Mouse (Mus musculus): Measurements from ENCODE around the gene Socs4. TPM values are rescaled to one million over a fixed set of nuclear protein-coding genes. Genes with fewer than 3 reads are reported as not detected.

Gene Socs4
- polyA plus RNA-seq, 1 experiment from 2014 or later, result 4.5 TPM

DNA sequence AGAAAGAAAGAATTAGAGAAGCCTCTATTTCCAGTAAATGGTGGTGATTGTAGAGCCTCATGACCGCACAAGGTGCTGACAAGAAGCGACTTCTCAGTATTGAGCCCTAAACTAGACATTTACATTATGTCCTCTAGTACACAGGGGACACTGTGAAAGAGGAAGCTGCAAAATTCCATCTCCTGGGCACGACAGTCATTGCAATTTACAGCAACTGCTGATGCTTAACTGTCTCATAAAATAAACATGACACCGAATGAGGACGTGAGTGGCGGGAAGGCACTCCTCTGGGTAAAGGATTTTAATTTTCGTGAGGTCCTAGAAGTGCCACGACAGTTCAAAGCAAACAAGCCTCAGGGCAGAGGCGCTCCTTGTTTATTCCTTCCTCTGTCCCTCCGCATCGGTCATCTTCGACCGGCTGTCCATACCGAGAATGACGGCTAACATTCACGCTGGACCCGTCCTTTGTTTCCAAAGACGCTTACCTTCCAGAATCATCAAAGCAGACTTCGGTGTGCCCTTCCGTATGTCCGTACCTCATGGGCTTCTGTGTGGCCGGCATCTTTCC lies 611 bp upstream of the Socs4 start:
- H3K4me1 ChIP-seq (replicated peaks; ENCODE audit: control insufficient read depth, insufficient read depth, low read length), result peaks cover 12% of the 10 kb centered on the region
- peak overlapping the region; percentile 93 for H3K4me3 ChIP-seq (ENCODE audit: low read depth, low read length)
- DNase-seq (ENCODE audit: low spot score) (peak; percentile 72), ATAC-seq (replicated peaks; ENCODE audit: low FRiP score, low TSS enrichment, low read depth) (peak; percentile 47; the same call in 1 of the 2 replicates)
- 2% methylated on average over 22 of the region's 22 CpGs for WGBS
- H3K4me2 ChIP-seq (ENCODE audit: low read length), result peak overlapping the region; percentile 77
- peak overlapping the region; percentile 97 for H3K27ac ChIP-seq (ENCODE audit: low read depth)
- peak overlapping the region; percentile 86 for H3K9ac ChIP-seq (ENCODE audit: low read length)
- peaks cover 24% of the 10 kb centered on the region for H3K36me3 ChIP-seq (ENCODE audit: control insufficient read depth, insufficient read depth, low read length)
- H3K27me3 ChIP-seq (replicated peaks; ENCODE audit: control insufficient read depth, insufficient read depth, low read length), result no peaks in the 10 kb centered on the region
- no peaks in the 10 kb centered on the region for H3K9me3 ChIP-seq (ENCODE audit: control insufficient read depth, low read length)

- WGBS, result 78% methylated on average over 2 of the region's 2 CpGs
- H3K4me1 ChIP-seq (replicated peaks; ENCODE audit: control insufficient read depth, insufficient read depth, low read length), result peaks cover 12% of the 10 kb centered on the region
- DNase-seq (ENCODE audit: low spot score) (no peak), ATAC-seq (replicated peaks; ENCODE audit: low FRiP score, low TSS enrichment, low read depth) (no peak)
- no peaks in the 10 kb centered on the region for H3K27me3 ChIP-seq (replicated peaks; ENCODE audit: control insufficient read depth, insufficient read depth, low read length)
- H3K9ac ChIP-seq (ENCODE audit: low read length), result no peak overlapping the region
- no peak overlapping the region for H3K4me2 ChIP-seq (ENCODE audit: low read length)
- no peaks in the 10 kb centered on the region for H3K9me3 ChIP-seq (ENCODE audit: control insufficient read depth, low read length)
- peaks cover 2% of the 10 kb centered on the region; the same call in 1 of the 2 replicates for H3K36me3 ChIP-seq (ENCODE audit: control insufficient read depth, insufficient read depth, low read length)
- no peak overlapping the region for H3K4me3 ChIP-seq (ENCODE audit: low read depth, low read length)
- H3K27ac ChIP-seq (ENCODE audit: low read depth), result no peak overlapping the region
Measured at GRCm38 (mm10) chr14:47279058-47279457, 2.3 kb downstream of the Socs4 start.

DNA sequence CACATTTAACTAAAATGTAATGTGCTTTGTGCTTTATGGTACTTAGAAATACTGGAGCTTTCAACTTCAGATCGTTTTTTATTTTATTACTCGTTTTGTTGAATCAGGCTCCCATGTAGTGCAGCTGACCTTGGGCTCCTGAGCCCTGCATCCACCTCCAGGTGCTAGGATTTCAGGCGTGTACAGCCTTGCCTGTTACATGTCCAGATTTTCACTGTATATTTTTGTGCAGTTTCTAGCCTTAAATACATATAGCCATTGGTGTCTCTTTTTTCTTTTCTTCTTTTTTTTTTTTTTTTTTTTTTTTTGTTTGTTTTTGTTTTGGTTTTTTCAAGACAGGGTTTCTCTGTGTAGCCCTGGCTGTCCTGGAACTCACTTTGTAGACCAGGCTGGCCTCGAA lies 4.8 kb downstream of the Socs4 start:
- no peaks in the 10 kb centered on the region for H3K27me3 ChIP-seq (replicated peaks; ENCODE audit: control insufficient read depth, insufficient read depth, low read length)
- H3K4me2 ChIP-seq (ENCODE audit: low read length), result no peak overlapping the region
- 86% methylated on average over 4 of the region's 4 CpGs for WGBS
- H3K4me1 ChIP-seq (replicated peaks; ENCODE audit: control insufficient read depth, insufficient read depth, low read length), result peaks cover 7% of the 10 kb centered on the region
- DNase-seq (ENCODE audit: low spot score), result no peak
- H3K9ac ChIP-seq (ENCODE audit: low read length), result no peak overlapping the region
- no peaks in the 10 kb centered on the region for H3K36me3 ChIP-seq (ENCODE audit: control insufficient read depth, insufficient read depth, low read length)
- H3K4me3 ChIP-seq (ENCODE audit: low read depth, low read length), result no peak overlapping the region
- no peaks in the 10 kb centered on the region for H3K9me3 ChIP-seq (ENCODE audit: control insufficient read depth, low read length)
- H3K27ac ChIP-seq (ENCODE audit: low read depth), result no peak overlapping the region
- ATAC-seq (replicated peaks; ENCODE audit: low FRiP score, low TSS enrichment, low read depth), result no peak

DNA sequence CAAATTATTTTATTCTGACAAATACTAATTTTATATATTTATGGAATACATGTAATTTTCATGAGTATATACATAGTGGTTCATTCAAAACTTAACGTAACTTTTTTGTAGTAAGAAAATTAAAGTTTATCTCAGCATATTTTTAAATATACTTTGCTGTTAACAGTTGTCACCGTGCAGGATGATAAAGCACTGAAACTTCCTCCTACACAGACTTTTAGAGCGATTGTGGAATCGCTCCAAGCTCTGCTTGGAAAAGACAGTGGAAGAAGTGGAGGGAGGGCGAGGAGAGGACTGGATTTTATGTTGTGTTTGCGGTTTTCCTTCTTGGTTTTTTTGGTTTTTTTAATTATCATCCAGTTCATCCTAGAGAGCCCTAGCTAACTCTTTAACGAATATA lies 6.8 kb downstream of the Socs4 start:
- Histone ChIP-seq H3K27ac (ENCODE audit: low read depth) (no peak overlapping the region), H3K36me3 (ENCODE audit: control insufficient read depth, insufficient read depth, low read length) (no peaks in the 10 kb centered on the region), H3K9ac (ENCODE audit: low read length) (no peak overlapping the region), H3K27me3 (replicated peaks; ENCODE audit: control insufficient read depth, insufficient read depth, low read length) (no peaks in the 10 kb centered on the region), H3K4me2 (ENCODE audit: low read length) (no peak overlapping the region), H3K4me1 (replicated peaks; ENCODE audit: control insufficient read depth, insufficient read depth, low read length) (no peaks in the 10 kb centered on the region), H3K9me3 (ENCODE audit: control insufficient read depth, low read length) (no peaks in the 10 kb centered on the region), H3K4me3 (ENCODE audit: low read depth, low read length) (no peak overlapping the region)
- 64% methylated on average over 7 of the region's 7 CpGs for WGBS
- no peak for DNase-seq (ENCODE audit: low spot score)
- no peak for ATAC-seq (replicated peaks; ENCODE audit: low FRiP score, low TSS enrichment, low read depth)

DNA sequence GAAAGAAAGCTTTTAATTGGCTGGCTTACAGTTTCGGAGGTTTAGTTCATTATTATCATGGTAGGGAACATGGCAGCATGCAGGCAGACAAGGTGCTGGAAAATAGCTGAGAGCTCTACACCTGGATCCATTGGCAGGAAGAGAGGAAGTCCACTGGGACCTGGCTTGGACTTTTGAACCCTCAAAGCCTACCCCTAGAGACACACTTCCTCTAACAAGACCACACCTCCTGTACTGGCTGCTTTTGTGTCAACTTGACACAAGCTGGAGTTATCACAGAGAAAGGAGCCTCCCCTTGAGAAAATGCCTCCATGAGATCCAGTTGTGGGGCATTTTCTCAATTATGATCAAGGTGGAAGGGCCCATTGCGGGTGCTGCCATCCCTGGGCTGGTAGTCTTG lies 8.5 kb downstream of the Socs4 start:
- no peaks in the 10 kb centered on the region for H3K9me3 ChIP-seq (ENCODE audit: control insufficient read depth, low read length)
- no peaks in the 10 kb centered on the region for H3K4me1 ChIP-seq (replicated peaks; ENCODE audit: control insufficient read depth, insufficient read depth, low read length)
- ATAC-seq (replicated peaks; ENCODE audit: low FRiP score, low TSS enrichment, low read depth) (no peak), DNase-seq (ENCODE audit: low spot score) (no peak)
- no peak overlapping the region for H3K9ac ChIP-seq (ENCODE audit: low read length)
- peaks cover 10% of the 10 kb centered on the region for H3K36me3 ChIP-seq (ENCODE audit: control insufficient read depth, insufficient read depth, low read length)
- no peak overlapping the region for H3K4me3 ChIP-seq (ENCODE audit: low read depth, low read length)
- WGBS, result 97% methylated on average over 2 of the region's 2 CpGs
- no peak overlapping the region for H3K27ac ChIP-seq (ENCODE audit: low read depth)
- no peak overlapping the region for H3K4me2 ChIP-seq (ENCODE audit: low read length)
- H3K27me3 ChIP-seq (replicated peaks; ENCODE audit: control insufficient read depth, insufficient read depth, low read length), result no peaks in the 10 kb centered on the region

DNA sequence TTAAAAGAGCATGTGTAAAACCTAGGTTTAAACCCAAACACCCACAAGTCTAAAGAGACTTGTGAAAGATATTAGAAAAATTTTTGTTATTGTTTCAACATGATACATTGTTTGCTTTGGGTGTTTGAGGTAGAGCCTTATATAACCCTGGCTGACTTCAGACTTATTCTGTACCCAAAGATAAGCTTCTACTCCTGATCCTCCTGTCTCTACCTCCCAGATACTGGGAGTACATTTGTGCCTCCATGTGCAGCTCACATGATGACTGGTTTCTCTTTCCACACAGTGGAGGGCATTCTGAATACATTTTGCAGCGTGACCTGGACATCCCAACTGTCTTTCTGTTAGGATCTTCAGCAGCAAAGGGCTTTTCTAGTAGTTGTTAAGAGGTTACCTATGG lies 9.5 kb downstream of the Socs4 start:
- ATAC-seq (replicated peaks; ENCODE audit: low FRiP score, low TSS enrichment, low read depth) (no peak), DNase-seq (ENCODE audit: low spot score) (no peak)
- no peak overlapping the region for H3K4me3 ChIP-seq (ENCODE audit: low read depth, low read length)
- no peaks in the 10 kb centered on the region for H3K4me1 ChIP-seq (replicated peaks; ENCODE audit: control insufficient read depth, insufficient read depth, low read length)
- no peak overlapping the region for H3K27ac ChIP-seq (ENCODE audit: low read depth)
- H3K9ac ChIP-seq (ENCODE audit: low read length), result no peak overlapping the region
- WGBS, result 79% methylated on average over 1 of the region's 1 CpGs
- peaks cover 15% of the 10 kb centered on the region for H3K36me3 ChIP-seq (ENCODE audit: control insufficient read depth, insufficient read depth, low read length)
- no peaks in the 10 kb centered on the region for H3K27me3 ChIP-seq (replicated peaks; ENCODE audit: control insufficient read depth, insufficient read depth, low read length)
- H3K9me3 ChIP-seq (ENCODE audit: control insufficient read depth, low read length), result no peaks in the 10 kb centered on the region
- H3K4me2 ChIP-seq (ENCODE audit: low read length), result no peak overlapping the region

GRCm38 (mm10) chr14:47287021-47287420 lies 10.3 kb downstream of the Socs4 start:
- no peaks in the 10 kb centered on the region for H3K27me3 ChIP-seq (replicated peaks; ENCODE audit: control insufficient read depth, insufficient read depth, low read length)

DNA sequence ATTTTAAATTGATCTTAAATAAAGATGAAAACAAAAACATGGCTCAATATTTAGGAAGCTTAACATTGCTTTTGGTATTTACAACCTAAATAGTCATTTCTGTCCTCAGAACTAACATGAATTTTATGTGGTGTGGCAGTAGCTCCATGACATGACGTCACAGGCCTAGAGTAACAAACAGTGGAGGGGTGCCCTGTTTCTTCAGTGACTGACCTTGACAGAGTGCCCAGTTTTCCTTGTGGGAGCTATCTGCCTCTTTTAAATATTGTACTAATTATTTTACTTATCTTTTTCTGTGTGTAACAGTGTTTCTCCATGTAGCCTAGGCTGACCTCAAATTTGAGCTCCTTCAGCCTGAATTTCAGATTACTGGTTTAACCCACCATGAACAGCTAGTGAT lies 15.0 kb downstream of the Socs4 start:
- WGBS, result 76% methylated on average over 1 of the region's 1 CpGs
- no peak for ATAC-seq (replicated peaks; ENCODE audit: low FRiP score, low TSS enrichment, low read depth)
- no peak overlapping the region for H3K27ac ChIP-seq (ENCODE audit: low read depth)

More at GRCm38 (mm10) chr14:47287021-47287420, 10.3 kb downstream of the Socs4 start:
- Histone ChIP-seq H3K9ac (ENCODE audit: low read length) (no peak overlapping the region), H3K9me3 (ENCODE audit: control insufficient read depth, low read length) (no peaks in the 10 kb centered on the region), H3K4me2 (ENCODE audit: low read length) (no peak overlapping the region), H3K27ac (ENCODE audit: low read depth) (no peak overlapping the region), H3K4me3 (ENCODE audit: low read depth, low read length) (no peak overlapping the region), H3K36me3 (ENCODE audit: control insufficient read depth, insufficient read depth, low read length) (peaks cover 15% of the 10 kb centered on the region), H3K4me1 (replicated peaks; ENCODE audit: control insufficient read depth, insufficient read depth, low read length) (no peaks in the 10 kb centered on the region)
- no peak for ATAC-seq (replicated peaks; ENCODE audit: low FRiP score, low TSS enrichment, low read depth)
- 87% methylated on average over 5 of the region's 5 CpGs for WGBS
- DNase-seq (ENCODE audit: low spot score), result no peak

DNA sequence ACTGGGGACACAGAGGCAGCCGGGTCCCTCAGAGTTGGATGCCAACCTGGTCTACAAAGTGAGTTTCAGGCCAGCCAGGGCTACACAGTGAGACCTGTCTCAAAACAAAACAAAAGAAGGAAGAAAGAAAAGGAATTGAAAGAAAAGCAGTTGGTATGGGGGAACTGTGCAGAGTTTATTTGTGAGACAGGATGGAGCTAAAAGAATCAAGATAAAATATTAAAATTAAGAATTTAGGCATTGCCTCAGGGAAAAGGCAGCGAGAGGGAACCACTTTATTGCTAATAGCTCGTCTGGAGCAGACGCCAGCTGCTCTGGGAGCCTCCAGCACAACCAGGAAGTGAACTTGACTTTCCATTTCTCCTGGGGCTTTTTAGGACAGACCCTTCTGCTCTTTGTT lies 17.4 kb downstream of the Socs4 start:
- Histone ChIP-seq H3K27ac (ENCODE audit: low read depth) (no peak overlapping the region), H3K9ac (ENCODE audit: low read length) (no peak overlapping the region), H3K9me3 (ENCODE audit: control insufficient read depth, low read length) (no peaks in the 10 kb centered on the region), H3K4me2 (ENCODE audit: low read length) (no peak overlapping the region), H3K27me3 (replicated peaks; ENCODE audit: control insufficient read depth, insufficient read depth, low read length) (no peaks in the 10 kb centered on the region), H3K4me1 (replicated peaks; ENCODE audit: control insufficient read depth, insufficient read depth, low read length) (peaks cover 5% of the 10 kb centered on the region), H3K36me3 (ENCODE audit: control insufficient read depth, insufficient read depth, low read length) (peaks cover 15% of the 10 kb centered on the region), H3K4me3 (ENCODE audit: low read depth, low read length) (no peak overlapping the region)
- 48% methylated on average over 4 of the region's 4 CpGs for WGBS
- ATAC-seq (replicated peaks; ENCODE audit: low FRiP score, low TSS enrichment, low read depth) (no peak), DNase-seq (ENCODE audit: low spot score) (no peak)

More for the DNA sequence above, 15.0 kb downstream of the Socs4 start:
- no peaks in the 10 kb centered on the region for H3K9me3 ChIP-seq (ENCODE audit: control insufficient read depth, low read length)
- H3K4me1 ChIP-seq (replicated peaks; ENCODE audit: control insufficient read depth, insufficient read depth, low read length), result no peaks in the 10 kb centered on the region
- no peak overlapping the region for H3K4me2 ChIP-seq (ENCODE audit: low read length)
- no peaks in the 10 kb centered on the region for H3K27me3 ChIP-seq (replicated peaks; ENCODE audit: control insufficient read depth, insufficient read depth, low read length)
- no peak overlapping the region for H3K4me3 ChIP-seq (ENCODE audit: low read depth, low read length)
- H3K36me3 ChIP-seq (ENCODE audit: control insufficient read depth, insufficient read depth, low read length), result peaks cover 15% of the 10 kb centered on the region
- no peak for DNase-seq (ENCODE audit: low spot score)
- H3K9ac ChIP-seq (ENCODE audit: low read length), result no peak overlapping the region

Data from intestine, embryonic 14.5 days (tissue).